Mouse (Mus musculus) c-Kit-negative CD71-positive TER-119-positive erythroid progenitor cells, embryonic 14.5 days (primary cell): ENCODE results near the gene Atxn10.

Experiments
- DNase-seq: peaks from one replicate; pipeline ENCODE4 v3.0.0-alpha.2; 2013; ENCODE audit warnings: low read depth, low spot score

The Atxn10 gene

DNA sequence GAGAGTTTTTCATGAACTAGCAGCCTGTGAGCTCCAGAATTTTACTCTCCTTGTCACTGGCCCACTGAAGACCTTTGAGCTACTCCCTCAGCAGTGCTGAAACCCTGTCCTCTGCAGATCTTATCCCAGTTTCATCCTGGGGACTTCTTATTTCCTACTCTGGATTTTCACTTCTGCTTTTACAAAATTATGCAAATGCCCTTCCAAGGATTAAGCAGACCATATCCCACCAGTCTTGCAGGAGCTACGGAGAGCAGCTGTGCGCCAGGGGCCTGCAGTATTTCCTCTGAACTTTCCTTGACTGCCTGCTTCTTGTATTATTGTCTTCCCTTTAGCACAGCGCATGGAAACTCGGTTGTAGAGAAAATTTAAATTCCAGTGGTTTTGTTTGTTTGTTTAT, 68.7 kb downstream of the Atxn10 start:
- no peak for DNase-seq

DNA sequence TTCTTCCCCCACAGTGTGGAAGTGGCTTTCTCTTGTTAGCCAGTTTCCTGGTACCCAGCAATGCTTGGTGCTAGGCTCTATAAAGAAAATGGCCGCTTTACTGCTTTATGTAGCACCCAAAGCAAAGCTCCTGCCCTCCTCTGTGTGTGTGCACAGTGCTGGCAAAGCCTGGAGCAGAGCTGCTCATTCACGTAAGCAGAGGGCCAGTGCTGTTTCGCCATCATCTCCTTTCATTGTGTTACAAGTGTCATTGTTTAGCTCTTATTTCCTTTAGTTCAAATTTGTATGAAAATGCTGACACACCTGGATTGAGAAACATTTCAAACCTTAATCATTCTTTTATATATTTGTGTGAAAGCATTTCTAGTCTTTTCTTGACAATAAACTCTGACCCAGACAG, 69.5 kb downstream of the Atxn10 start:
- no peak for DNase-seq

GRCm38 (mm10) chr15:85406846-85407245, 70.8 kb downstream of the Atxn10 start:
- DNase-seq = no peak

- DNase-seq = no peak
Observed at GRCm38 (mm10) chr15:85407342-85407741, 71.3 kb downstream of the Atxn10 start.

GRCm38 (mm10) chr15:85408790-85409189, 72.7 kb downstream of the Atxn10 start:
- no peak for DNase-seq

- DNase-seq = no peak
Observed at GRCm38 (mm10) chr15:85409245-85409783, 73.3 kb downstream of the Atxn10 start.

- no peak for DNase-seq
Observed at GRCm38 (mm10) chr15:85409836-85410235, 73.8 kb downstream of the Atxn10 start.

DNA sequence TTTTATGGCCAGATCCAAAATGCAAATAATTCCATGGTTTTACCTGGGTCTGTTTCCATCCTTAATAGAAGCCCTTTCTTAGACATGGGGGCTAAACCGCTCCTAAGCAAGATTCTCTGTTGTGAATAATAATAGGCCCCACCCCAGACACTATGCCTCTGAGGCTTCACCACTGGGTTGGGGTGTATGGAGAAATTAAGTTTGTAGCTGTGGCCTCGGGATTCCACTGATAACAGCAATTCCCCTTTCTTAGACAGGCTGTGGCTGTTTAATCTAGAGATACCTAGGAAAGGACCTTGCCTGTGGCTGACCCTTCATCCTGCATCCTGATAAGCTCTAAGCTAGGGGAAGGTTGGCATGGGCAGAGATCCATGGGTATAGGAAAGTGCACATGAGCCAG, 78.6 kb downstream of the Atxn10 start:
- DNase-seq = no peak

DNA sequence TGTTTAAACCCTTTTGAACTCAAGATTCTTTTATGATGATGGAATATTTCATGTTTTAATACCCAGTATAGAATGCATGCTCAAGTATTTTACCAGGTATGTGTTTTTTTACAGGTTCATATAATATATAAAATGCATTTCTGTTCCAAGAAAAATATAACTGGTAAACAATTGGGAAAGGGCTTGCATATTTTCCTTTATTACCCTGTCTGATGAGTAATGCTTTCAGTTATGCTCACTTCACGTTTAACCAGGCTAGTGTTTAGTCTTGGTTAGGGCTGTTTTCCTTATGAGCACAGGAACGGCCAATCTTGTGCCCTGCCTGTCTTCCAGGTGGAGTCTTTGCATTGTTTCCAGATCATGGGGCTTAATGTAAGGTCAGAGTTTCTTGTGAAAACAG, 84.6 kb downstream of the Atxn10 start:
- no peak for DNase-seq

DNA sequence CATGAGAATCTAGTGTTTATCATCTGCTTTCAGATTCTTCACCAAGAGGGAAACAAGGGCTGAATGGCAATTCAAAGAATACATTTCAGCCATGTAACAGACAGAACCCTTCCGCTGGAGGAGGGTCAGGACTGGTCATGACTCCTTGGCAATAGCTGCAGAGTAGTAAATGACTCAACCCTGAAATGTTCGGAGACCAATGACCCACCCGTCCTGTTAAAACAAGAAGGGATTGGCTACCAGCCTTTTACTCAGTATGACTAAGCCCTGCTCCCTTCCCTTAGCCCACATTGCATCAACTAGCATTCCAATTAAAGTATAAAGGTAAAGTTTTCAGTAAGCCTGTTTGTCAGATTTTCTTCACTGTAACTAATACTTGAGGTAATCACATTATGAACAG, 88.2 kb downstream of the Atxn10 start:
- DNase-seq = no peak

GRCm38 (mm10) chr15:85428140-85428539, 92.1 kb downstream of the Atxn10 start:
- DNase-seq = no peak

DNA sequence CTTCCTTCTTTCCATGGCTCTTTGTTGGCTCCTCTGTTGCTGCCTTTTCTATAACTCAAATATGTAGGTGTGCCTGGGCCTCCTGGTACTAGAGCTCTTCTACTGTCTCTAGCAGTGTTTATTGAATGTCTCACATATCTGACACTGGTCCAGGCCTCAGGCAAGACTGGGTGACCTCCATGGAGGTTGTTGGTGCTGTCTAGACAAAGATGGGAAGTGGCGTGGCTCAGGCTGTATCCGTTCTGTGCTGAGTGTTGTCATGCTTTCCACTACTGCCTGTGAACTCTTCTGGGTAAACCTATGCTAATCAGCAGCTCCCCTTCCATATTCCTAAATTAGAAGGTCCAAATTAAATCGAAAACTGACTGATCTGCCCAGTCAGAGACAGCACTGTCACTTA, 106.5 kb downstream of the Atxn10 start:
- DNase-seq = no peak

DNA sequence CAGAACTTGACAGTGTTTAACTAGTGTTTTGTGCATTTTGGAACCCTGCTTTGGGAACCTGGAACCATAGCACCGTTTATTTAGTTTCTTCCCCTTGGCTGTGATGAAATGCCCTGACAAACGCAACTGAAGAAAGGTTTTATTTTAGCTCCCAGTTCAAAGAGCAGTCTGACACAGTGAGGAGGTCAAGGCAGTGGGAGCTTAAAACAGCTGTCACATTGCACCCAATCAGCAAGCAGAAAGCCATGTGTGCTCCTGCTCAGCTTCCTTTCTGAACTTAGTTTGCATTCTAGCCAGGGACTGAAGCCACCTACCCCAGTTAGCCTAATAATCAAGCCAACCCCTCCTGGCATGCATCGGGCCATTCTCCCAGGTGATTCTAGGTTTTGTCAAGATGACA, 110.6 kb downstream of the Atxn10 start:
- no peak for DNase-seq

DNA sequence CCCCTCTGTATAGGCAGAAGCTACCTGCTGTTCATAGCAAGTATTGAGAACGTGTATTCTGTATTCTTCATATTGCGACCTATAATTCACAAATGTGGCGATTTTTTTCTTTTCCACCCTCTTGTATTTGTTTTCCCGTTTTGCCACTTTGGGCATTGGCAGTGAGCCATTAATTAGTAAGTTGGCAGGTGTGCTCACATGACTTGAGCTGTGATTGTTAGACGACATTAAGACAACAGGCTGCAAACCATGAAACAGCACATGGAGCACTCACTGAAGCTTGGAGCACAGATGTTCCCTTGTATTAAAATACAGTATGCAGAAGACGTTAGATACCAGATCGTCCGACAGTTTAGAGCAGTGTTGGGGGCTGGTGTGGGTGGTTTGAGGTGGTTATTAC, 120.8 kb downstream of the Atxn10 start:
- no peak for DNase-seq

GRCm38 (mm10) chr15:85457838-85458237, 121.8 kb downstream of the Atxn10 start:
- no peak for DNase-seq

DNA sequence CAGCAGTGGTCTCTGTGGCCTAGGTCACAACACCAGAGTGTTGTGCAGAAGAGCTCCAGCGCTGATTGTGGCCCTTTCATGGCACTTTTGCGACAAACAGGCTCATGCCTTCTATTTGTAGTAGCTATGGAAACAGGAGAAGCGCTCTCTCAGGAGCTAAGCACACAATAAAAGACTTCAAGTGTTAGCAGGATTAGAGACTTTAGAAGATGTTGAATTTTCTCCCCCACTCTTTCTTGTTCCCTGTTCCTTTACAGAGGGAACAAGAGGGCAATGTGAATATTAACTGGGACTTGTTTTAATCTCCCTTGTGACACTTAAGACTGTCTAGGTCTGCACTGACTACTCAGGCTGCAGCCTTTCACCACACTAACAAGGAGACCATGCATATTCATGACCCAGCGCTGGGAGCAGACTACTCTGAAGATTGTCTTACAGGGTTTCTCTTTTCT, 122.6 kb downstream of the Atxn10 start:
- DNase-seq = no peak

GRCm38 (mm10) chr15:85461541-85461940, 125.5 kb downstream of the Atxn10 start:
- no peak for DNase-seq

GRCm38 (mm10) chr15:85462138-85462537, 126.1 kb downstream of the Atxn10 start:
- no peak for DNase-seq

GRCm38 (mm10) chr15:85463027-85463790, 127.2 kb downstream of the Atxn10 start:
- no peak for DNase-seq

DNA sequence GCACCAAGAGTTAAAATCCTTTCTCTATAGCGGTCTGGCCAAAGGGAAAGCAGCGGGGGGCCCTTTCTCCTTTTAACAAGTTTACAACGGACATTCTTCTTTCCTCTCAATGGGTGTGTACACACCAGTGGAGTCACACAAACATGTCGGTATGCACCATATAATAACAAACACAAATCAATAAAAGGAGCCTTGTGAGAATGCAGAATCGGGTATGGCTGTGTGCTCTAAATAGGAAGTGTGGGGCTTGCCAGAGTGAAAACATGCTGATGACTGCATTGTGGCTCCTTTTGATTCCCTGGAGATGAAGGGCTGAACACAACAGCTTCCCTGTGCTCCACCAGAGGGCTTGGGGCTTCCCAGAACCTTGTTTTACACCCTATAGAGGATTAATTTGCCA, 128.1 kb downstream of the Atxn10 start:
- no peak for DNase-seq

GRCm38 (mm10) chr15:85464823-85465565, 128.9 kb downstream of the Atxn10 start:
- no peak for DNase-seq

- no peak for DNase-seq
Observed at GRCm38 (mm10) chr15:85466456-85467067, 130.5 kb downstream of the Atxn10 start.
